Mouse (Mus musculus) CH12.LX (cell line): ENCODE data around the gene Padi3.

ENCODE experiments used
- SMC3 ChIP-seq: IDR thresholded peaks from 2 replicates; pipeline ENCODE4 v1.6.1; 2011; ENCODE audit warnings: low read depth, low read length, improper control_type of control experiment
- ZNF384 ChIP-seq: IDR thresholded peaks from 2 replicates; pipeline ENCODE4 v1.6.1; 2012; ENCODE audit warnings: low read depth, low read length, improper control_type of control experiment, inconsistent platforms

- TF ChIP-seq ZNF384 (no peak), SMC3 (no peak)
Observed at GRCm38 (mm10) chr4:140801364-140801763, 9.1 kb downstream of the Padi3 start.
